ENCODE assay signal across 24 mouse cellular contexts in genomic region chr3:87801681-87802080, GRCm38 (mm10). TPM values are rescaled to one million over a fixed set of nuclear protein-coding genes. Genes with fewer than 3 reads are reported as not detected.
DNase-seq lines count a peak whose midpoint lies in the region; ATAC-seq and TF ChIP-seq lines count a peak whose summit lies in the region.
"Had no signal": no experiment of that assay in that cellular context is flagged by ENCODE, and none has a peak within 500 bp of the region (broad histone marks: within the 10 kb centered on the region; RNA-seq: fewer than 3 reads in every experiment).

No protein-coding gene starts in this region.

- 60% methylated on average over 5 of the region's 5 CpGs for WGBS in midbrain, postnatal 0 days
- 59% methylated on average over 5 of the region's 5 CpGs for WGBS in midbrain, embryonic 11.5 days
- WGBS in neural tube, embryonic 15.5 days: 62% methylated on average over 5 of the region's 5 CpGs

- ATAC-seq in midbrain, postnatal 0 days (ENCODE audit: low FRiP score): no peak
- ATAC-seq in midbrain, embryonic 11.5 days (ENCODE audit: low FRiP score): no peak
- ATAC-seq in neural tube, embryonic 15.5 days (ENCODE audit: low FRiP score): no peak
- ATAC-seq: activated CD4-positive, CD25-positive, alpha-beta regulatory T cell, adult 4 months; intestine, postnatal 0 days; Patski had no signal

- TF ChIP-seq CTCF in midbrain, postnatal 0 days (IDR thresholded peaks at IDR 0.05): no peak

- no peak overlapping the region for H3K4me3 ChIP-seq in midbrain, postnatal 0 days (ENCODE audit: low read depth, low read length)
- no peak overlapping the region for H3K4me3 ChIP-seq in midbrain, embryonic 11.5 days (ENCODE audit: low read depth, low read length)
- no peak overlapping the region for H3K4me3 ChIP-seq in neural tube, embryonic 15.5 days (replicated peaks)
- H3K4me3 ChIP-seq: embryonic facial prominence, embryonic 15.5 days; forebrain, embryonic 10.5 days; hindbrain, embryonic 13.5 days; limb, embryonic 13.5 days; midbrain, embryonic 12.5 days had no signal

- H3K27ac ChIP-seq in midbrain, postnatal 0 days (ENCODE audit: low read depth, low read length): no peak overlapping the region
- H3K27ac ChIP-seq in midbrain, embryonic 11.5 days (ENCODE audit: low read depth, low read length): no peak overlapping the region
- H3K27ac ChIP-seq in neural tube, embryonic 15.5 days (replicated peaks): no peak overlapping the region
- H3K27ac ChIP-seq: embryonic facial prominence, embryonic 15.5 days; forebrain, embryonic 10.5 days; hindbrain, embryonic 13.5 days; limb, embryonic 13.5 days; midbrain, embryonic 12.5 days had no signal

- no peak overlapping the region for H3K4me2 ChIP-seq in midbrain, postnatal 0 days (ENCODE audit: low read depth, low read length, poor library complexity, severe bottlenecking)
- no peak overlapping the region for H3K4me2 ChIP-seq in midbrain, embryonic 11.5 days
- no peak overlapping the region for H3K4me2 ChIP-seq in neural tube, embryonic 15.5 days
- H3K4me2 ChIP-seq: embryonic facial prominence, embryonic 15.5 days; hindbrain, embryonic 13.5 days; limb, embryonic 13.5 days; midbrain, embryonic 12.5 days had no signal

- peaks cover 4% of the 10 kb centered on the region; the same call in 1 of the 2 replicates for H3K4me1 ChIP-seq in midbrain, postnatal 0 days (ENCODE audit: insufficient read depth, low read length)
- peaks cover 12% of the 10 kb centered on the region for H3K4me1 ChIP-seq in midbrain, embryonic 11.5 days (ENCODE audit: control insufficient read depth, insufficient read depth, low read length)
- peaks cover 18% of the 10 kb centered on the region for H3K4me1 ChIP-seq in neural tube, embryonic 15.5 days

- H3K36me3 ChIP-seq in midbrain, postnatal 0 days (ENCODE audit: insufficient read depth, low read length): no peaks in the 10 kb centered on the region
- no peaks in the 10 kb centered on the region for H3K36me3 ChIP-seq in midbrain, embryonic 11.5 days (ENCODE audit: control insufficient read depth, insufficient read depth, low read length)
- H3K36me3 ChIP-seq in neural tube, embryonic 15.5 days: no peaks in the 10 kb centered on the region
- H3K36me3 ChIP-seq: embryonic facial prominence, embryonic 15.5 days; forebrain, embryonic 10.5 days; hindbrain, embryonic 13.5 days; limb, embryonic 13.5 days; midbrain, embryonic 12.5 days had no signal

- no peaks in the 10 kb centered on the region for H3K9me3 ChIP-seq in midbrain, postnatal 0 days (ENCODE audit: low read length)
- H3K9me3 ChIP-seq in midbrain, embryonic 11.5 days (ENCODE audit: control insufficient read depth, low read length): no peaks in the 10 kb centered on the region
- no peaks in the 10 kb centered on the region for H3K9me3 ChIP-seq in neural tube, embryonic 15.5 days (replicated peaks)
- H3K9me3 ChIP-seq: embryonic facial prominence, embryonic 15.5 days; forebrain, embryonic 10.5 days; hindbrain, embryonic 13.5 days; limb, embryonic 13.5 days; midbrain, embryonic 12.5 days had no signal

- H3K27me3 ChIP-seq in midbrain, postnatal 0 days (ENCODE audit: insufficient read depth, low read length): peaks cover 49% of the 10 kb centered on the region
- H3K27me3 ChIP-seq in midbrain, embryonic 11.5 days (ENCODE audit: control insufficient read depth, insufficient read depth, low read length): peaks cover 38% of the 10 kb centered on the region
- H3K27me3 ChIP-seq in neural tube, embryonic 15.5 days (replicated peaks): peaks cover 91% of the 10 kb centered on the region

- DNase-seq in kidney, postnatal 10 days: peak; percentile 46
- DNase-seq in kidney, postnatal 14 days: no peak
- DNase-seq in midbrain, postnatal 0 days (ENCODE audit: low spot score): peak; percentile 30
- no peak for DNase-seq in midbrain, embryonic 11.5 days (ENCODE audit: low spot score, missing footprints)
- DNase-seq in cerebellum, adult 9-10 months: peak; percentile 26
- DNase-seq in testis, postnatal 14 days (ENCODE audit: low spot score): no peak
- DNase-seq: adrenal gland, postnatal 36 days; embryo, embryonic 11 days; gastrocnemius, postnatal 10 days; lung, adult 18-20 months; lung, postnatal 4 days; thymus, adult 2 months had no signal

- H3K9ac ChIP-seq in midbrain, postnatal 0 days (replicated peaks; ENCODE audit: low read length, poor library complexity, severe bottlenecking): no peak overlapping the region
- no peak overlapping the region for H3K9ac ChIP-seq in midbrain, embryonic 11.5 days (ENCODE audit: low read length)
- H3K9ac ChIP-seq in neural tube, embryonic 15.5 days (replicated peaks): no peak overlapping the region
- H3K9ac ChIP-seq: embryonic facial prominence, embryonic 15.5 days; limb, embryonic 13.5 days; midbrain, embryonic 12.5 days had no signal

RNA-seq across cellular contexts. Expression of gene Insrr, which starts 4.9 kb away (rescaled TPM):
- total RNA-seq in midbrain, postnatal 0 days (2014; rRNA removed): 0.16 and 0.42 TPM in 2 replicates
- polyA plus RNA-seq in midbrain, postnatal 0 days (2015; fragmentation: Nextera tagmentation; extraction: Ambion mirVana): 0.25 and 0.27 TPM in 2 replicates
- 0.51 and 0.71 TPM in 2 replicates for polyA plus RNA-seq in midbrain, embryonic 11.5 days (2014; fragmentation: Nextera tagmentation; extraction: Ambion mirVana)
- 1.1 and 2.0 TPM in 2 replicates for polyA plus RNA-seq in neural tube, embryonic 15.5 days (2015; fragmentation: Nextera tagmentation; extraction: Ambion mirVana)
- polyA plus RNA-seq: C2C12; heart, postnatal 0 days had no signal

RNA-seq across cellular contexts. Expression of gene Ntrk1, which starts 6.7 kb away (rescaled TPM):
- 1.1 and 2.4 TPM in 2 replicates for total RNA-seq in midbrain, postnatal 0 days (2014; rRNA removed)
- polyA plus RNA-seq in midbrain, postnatal 0 days (2015; fragmentation: Nextera tagmentation; extraction: Ambion mirVana): 1.7 and 1.8 TPM in 2 replicates
- polyA plus RNA-seq in midbrain, embryonic 11.5 days (2014; fragmentation: Nextera tagmentation; extraction: Ambion mirVana): 2.4 and 3.2 TPM in 2 replicates
- 41.2 and 50.1 TPM in 2 replicates for polyA plus RNA-seq in neural tube, embryonic 15.5 days (2015; fragmentation: Nextera tagmentation; extraction: Ambion mirVana)
- polyA plus RNA-seq: activated CD4-positive, CD25-positive, alpha-beta regulatory T cell, adult 4 months; C2C12; Patski had no signal

RNA-seq across cellular contexts. Expression of gene Pear1, which starts 22.4 kb away (rescaled TPM):
- 15.6 and 19.0 TPM in 2 replicates for total RNA-seq in midbrain, postnatal 0 days (2014; rRNA removed)
- polyA plus RNA-seq in midbrain, postnatal 0 days (2015; fragmentation: Nextera tagmentation; extraction: Ambion mirVana): 5.7 and 6.1 TPM in 2 replicates
- 5.4 and 6.9 TPM in 2 replicates for polyA plus RNA-seq in midbrain, embryonic 11.5 days (2014; fragmentation: Nextera tagmentation; extraction: Ambion mirVana)
- 9.1 and 13.4 TPM in 2 replicates for polyA plus RNA-seq in neural tube, embryonic 15.5 days (2015; fragmentation: Nextera tagmentation; extraction: Ambion mirVana)

RNA-seq across cellular contexts. Expression of gene Sh2d2a, which starts 44.9 kb away (rescaled TPM):
- total RNA-seq in midbrain, postnatal 0 days (2014; rRNA removed): not detected in 2 replicates
- polyA plus RNA-seq in midbrain, postnatal 0 days (2015; fragmentation: Nextera tagmentation; extraction: Ambion mirVana): not detected in 2 replicates
- not detected in 2 replicates for polyA plus RNA-seq in midbrain, embryonic 11.5 days (2014; fragmentation: Nextera tagmentation; extraction: Ambion mirVana)
- polyA plus RNA-seq in neural tube, embryonic 15.5 days (2015; fragmentation: Nextera tagmentation; extraction: Ambion mirVana): 5.0 TPM in 1 of 2 replicates, not detected in the other
- polyA plus RNA-seq: hindbrain, embryonic 13.5 days; limb, embryonic 13.5 days; midbrain, embryonic 12.5 days; neural tube, embryonic 14.5 days; Patski had no signal

RNA-seq across cellular contexts. Expression of gene Lrrc71, which starts 53.3 kb away (rescaled TPM):
- 0.66 and 1.2 TPM in 2 replicates for total RNA-seq in midbrain, postnatal 0 days (2014; rRNA removed)
- 0.96 and 1.3 TPM in 2 replicates for polyA plus RNA-seq in midbrain, postnatal 0 days (2015; fragmentation: Nextera tagmentation; extraction: Ambion mirVana)
- polyA plus RNA-seq in midbrain, embryonic 11.5 days (2014; fragmentation: Nextera tagmentation; extraction: Ambion mirVana): 0.08 and 0.21 TPM in 2 replicates
- 0.44 and 1.0 TPM in 2 replicates for polyA plus RNA-seq in neural tube, embryonic 15.5 days (2015; fragmentation: Nextera tagmentation; extraction: Ambion mirVana)

Comparison
In these comparisons a context has a peak if more than half of its experiments do, and no peak if none do; other contexts are left out.
1. DNase-seq: peak in kidney, postnatal 10 days (single experiment), midbrain, postnatal 0 days (single experiment) and cerebellum, adult 9-10 months (single experiment); none in kidney, postnatal 14 days (single experiment), midbrain, embryonic 11.5 days (single experiment) and testis, postnatal 14 days (single experiment).
2. RNA of gene Ntrk1, which starts 6.7 kb away (polyA plus RNA-seq): 41.2 to 50.1 TPM in neural tube, embryonic 15.5 days; 2.4 to 3.2 TPM in midbrain, embryonic 11.5 days and 1.7 to 1.8 TPM in midbrain, postnatal 0 days; every median in the first group is over 10 times any median in the second.